ENCODE assay signal across 8 mouse cellular contexts in genomic region chr19:15800856-15801706, GRCm38 (mm10).
DNase-seq lines count a peak whose midpoint lies in the region; ATAC-seq and TF ChIP-seq lines count a peak whose summit lies in the region.

No protein-coding gene starts in this region.

- peak overlapping the region; percentile 54 for H3K4me2 ChIP-seq in forebrain, postnatal 0 days (ENCODE audit: low read depth)
- H3K4me2 ChIP-seq in hindbrain, embryonic 11.5 days (replicated peaks; ENCODE audit: low read depth, low read length) = peak overlapping the region; percentile 31
- H3K4me2 ChIP-seq in stomach, embryonic 16.5 days (ENCODE audit: low read depth, low read length) = peak overlapping the region; percentile 62

- H3K27ac ChIP-seq in cerebellum, adult 2 months (ENCODE audit: insufficient read depth, low read length) = no peak overlapping the region
- H3K27ac ChIP-seq in forebrain, postnatal 0 days (ENCODE audit: low read depth, low read length) = peak overlapping the region; percentile 64
- H3K27ac ChIP-seq in hindbrain, embryonic 11.5 days (ENCODE audit: low read depth, low read length) = peak overlapping the region; percentile 82
- H3K27ac ChIP-seq in midbrain, embryonic 10.5 days (replicated peaks) = peak overlapping the region; percentile 78
- no peak overlapping the region for H3K27ac ChIP-seq in stomach, embryonic 16.5 days (ENCODE audit: low read length)

- H3K9ac ChIP-seq in forebrain, postnatal 0 days = peak overlapping the region; percentile 39
- H3K9ac ChIP-seq in hindbrain, embryonic 11.5 days (ENCODE audit: low read depth, low read length) = peak overlapping the region; percentile 32; the same call in 1 of the 2 replicates
- H3K9ac ChIP-seq in stomach, embryonic 16.5 days (ENCODE audit: low read length) = peak overlapping the region; percentile 43; the same call in 1 of the 2 replicates

- H3K36me3 ChIP-seq in forebrain, postnatal 0 days (ENCODE audit: insufficient read depth) = no peaks in the 10 kb centered on the region
- H3K36me3 ChIP-seq in hindbrain, embryonic 11.5 days (ENCODE audit: control insufficient read depth, insufficient read depth, low read length) = no peaks in the 10 kb centered on the region
- no peaks in the 10 kb centered on the region for H3K36me3 ChIP-seq in midbrain, embryonic 10.5 days
- no peaks in the 10 kb centered on the region for H3K36me3 ChIP-seq in stomach, embryonic 16.5 days (ENCODE audit: control insufficient read depth, insufficient read depth, low read length)

- intact Hi-C loops in left cerebral cortex, postnatal 14 days (cut with DNase I) = loop anchor here (5.0 to 10.0 kb wide), 3 partner anchors 134 to 1816 kb away; no protein-coding TSS in a partner anchor

- ATAC-seq in forebrain, postnatal 0 days = peak; percentile 88
- peak; percentile 85 for ATAC-seq in hindbrain, embryonic 11.5 days (ENCODE audit: low FRiP score)
- ATAC-seq in stomach, embryonic 16.5 days (ENCODE audit: insufficient read depth, low FRiP score) = peak; percentile 57

- 14% methylated on average over 16 of the region's 16 CpGs for WGBS in cerebellum, adult 2 months
- 9% methylated on average over 16 of the region's 16 CpGs for WGBS in forebrain, postnatal 0 days
- WGBS in hindbrain, embryonic 11.5 days = 21% methylated on average over 16 of the region's 16 CpGs
- 20% methylated on average over 16 of the region's 16 CpGs for WGBS in midbrain, embryonic 10.5 days
- WGBS in stomach, embryonic 16.5 days = 15% methylated on average over 16 of the region's 16 CpGs

- H3K27me3 ChIP-seq in cerebellum, adult 2 months (ENCODE audit: control insufficient read depth, insufficient read depth, low read length) = no peaks in the 10 kb centered on the region
- H3K27me3 ChIP-seq in forebrain, postnatal 0 days (ENCODE audit: insufficient read depth, low read length) = no peaks in the 10 kb centered on the region
- H3K27me3 ChIP-seq in hindbrain, embryonic 11.5 days (ENCODE audit: control insufficient read depth, insufficient read depth, low read length) = no peaks in the 10 kb centered on the region
- H3K27me3 ChIP-seq in midbrain, embryonic 10.5 days (ENCODE audit: low read depth, poor library complexity, severe bottlenecking) = peaks cover 75% of the 10 kb centered on the region
- peaks cover 3% of the 10 kb centered on the region for H3K27me3 ChIP-seq in stomach, embryonic 16.5 days (ENCODE audit: control insufficient read depth, insufficient read depth, low read length)

- H3K9me3 ChIP-seq in forebrain, postnatal 0 days (ENCODE audit: low read length) = no peaks in the 10 kb centered on the region
- no peaks in the 10 kb centered on the region for H3K9me3 ChIP-seq in hindbrain, embryonic 11.5 days (ENCODE audit: control insufficient read depth, low read length)
- H3K9me3 ChIP-seq in midbrain, embryonic 10.5 days (replicated peaks) = no peaks in the 10 kb centered on the region
- H3K9me3 ChIP-seq in stomach, embryonic 16.5 days (replicated peaks; ENCODE audit: control insufficient read depth, low read length) = no peaks in the 10 kb centered on the region

- H3K4me3 ChIP-seq in cerebellum, adult 2 months (replicated peaks; ENCODE audit: insufficient read depth, low read depth, low read length) = peak overlapping the region; percentile 4
- H3K4me3 ChIP-seq in forebrain, postnatal 0 days (ENCODE audit: low read depth, low read length) = peak overlapping the region; percentile 36
- H3K4me3 ChIP-seq in hindbrain, embryonic 11.5 days (ENCODE audit: low read depth, low read length) = peak overlapping the region; percentile 21
- H3K4me3 ChIP-seq in midbrain, embryonic 10.5 days = peak overlapping the region; percentile 48
- peak overlapping the region; percentile 37 for H3K4me3 ChIP-seq in stomach, embryonic 16.5 days (replicated peaks; ENCODE audit: low read length)

- no peaks in the 10 kb centered on the region for H3K4me1 ChIP-seq in cerebellum, adult 2 months (ENCODE audit: control insufficient read depth, insufficient read depth, low read length)
- peaks cover 15% of the 10 kb centered on the region; the same call in 1 of the 2 replicates for H3K4me1 ChIP-seq in forebrain, postnatal 0 days (ENCODE audit: insufficient read depth)
- H3K4me1 ChIP-seq in hindbrain, embryonic 11.5 days (replicated peaks; ENCODE audit: control insufficient read depth, insufficient read depth, low read length) = no peaks in the 10 kb centered on the region; the same call in 1 of the 2 replicates
- H3K4me1 ChIP-seq in midbrain, embryonic 10.5 days = peaks cover 53% of the 10 kb centered on the region
- H3K4me1 ChIP-seq in stomach, embryonic 16.5 days (ENCODE audit: control insufficient read depth, insufficient read depth, low read length) = 0 out of 2 replicates have a peak, but pooled peaks cover 5% of the 10 kb centered on the region

- TF ChIP-seq CTCF in cerebellum, adult 2 months (IDR thresholded peaks at IDR 0.05; ENCODE audit: borderline replicate concordance, insufficient read depth, low read depth, low read length) = no peak
- no peak for TF ChIP-seq CTCF in forebrain, postnatal 0 days (IDR thresholded peaks at IDR 0.05; ENCODE audit: low read depth)

- TF ChIP-seq POLR2A in cerebellum, adult 2 months (IDR thresholded peaks at IDR 0.05; ENCODE audit: borderline replicate concordance, insufficient read depth, low read length) = no peak

- peak; percentile 14 for DNase-seq in adrenal gland, adult 2 months
- peak; percentile 27 to 47 for DNase-seq in cerebellum, adult 2 months
- peak; percentile 80 for DNase-seq in forebrain, postnatal 0 days
- peak; percentile 60 for DNase-seq in hindbrain, embryonic 11.5 days (ENCODE audit: low spot score)
- DNase-seq in left cerebral cortex, postnatal 14 days (ENCODE audit: low spot score in 2 of 2) = peak; percentile 77 to 79
- DNase-seq in midbrain, embryonic 10.5 days (ENCODE audit: low spot score) = peak; percentile 49
- DNase-seq in urinary bladder, postnatal 10 days (ENCODE audit: low spot score) = no peak

Comparison
In these comparisons a context has a peak if more than half of its experiments do, and no peak if none do; other contexts are left out.
1. H3K27ac ChIP-seq: peak in forebrain, postnatal 0 days (single experiment), hindbrain, embryonic 11.5 days (single experiment) and midbrain, embryonic 10.5 days (single experiment); none in cerebellum, adult 2 months (single experiment) and stomach, embryonic 16.5 days (single experiment).
2. Peak in every context shown above with its lines, with median percentiles within 50 percentile points of each other: H3K4me3 ChIP-seq, ATAC-seq, H3K4me2 ChIP-seq and H3K9ac ChIP-seq.